Mouse (Mus musculus) limb, embryonic 14.5 days (tissue): ENCODE measurements around the gene Pdss2. TPM values are rescaled to one million over a fixed set of nuclear protein-coding genes. Genes with fewer than 3 reads are reported as not detected.

ENCODE experiments used
- ATAC-seq: fragments of 200-750 bp; cut with Nextera tagmentation; 2 replicates; pipeline ENCODE4 v1.8.0; 2017; ENCODE audit warnings: low read depth, moderate number of reproducible peaks, moderate TSS enrichment; ENCODE audit not compliant: low FRiP score
- DNase-seq: peaks from one replicate; pipeline ENCODE4 v3.0.0-alpha.2; 2015; ENCODE audit warnings: low spot score
- H3K27ac ChIP-seq: fragments of 300-500 bp; sonication (generic); replicated peaks from 2 replicates; pipeline ENCODE4 v1.5.1; 2014; ENCODE audit warnings: low read depth, mild to moderate bottlenecking, low read length, moderate library complexity, mixed read lengths
- H3K27me3 ChIP-seq: fragments of 300-500 bp; sonication (generic); 2 replicates; pipeline ENCODE4 v1.6.1; 2014; ENCODE audit warnings: low read length, mixed read lengths; ENCODE audit not compliant: control insufficient read depth, insufficient read depth
- H3K36me3 ChIP-seq: fragments of 300-500 bp; sonication (generic); 2 replicates; pipeline ENCODE4 v1.6.1; 2014; ENCODE audit warnings: mild to moderate bottlenecking, low read length, moderate library complexity, mixed read lengths; ENCODE audit not compliant: control insufficient read depth, insufficient read depth
- H3K4me1 ChIP-seq: fragments of 300-500 bp; sonication (generic); 2 replicates; pipeline ENCODE4 v1.6.1; 2014; ENCODE audit warnings: antibody characterized with exemption, low read length, mixed read lengths; ENCODE audit not compliant: control insufficient read depth, insufficient read depth
- H3K4me2 ChIP-seq: fragments of 300-500 bp; sonication (generic); replicated peaks from 2 replicates; pipeline ENCODE4 v1.6.1; 2014; ENCODE audit warnings: low read depth, mild to moderate bottlenecking, low read length, moderate library complexity; ENCODE audit not compliant: severe bottlenecking
- H3K4me3 ChIP-seq: fragments of 300-500 bp; sonication (generic); replicated peaks from 2 replicates; pipeline ENCODE4 v1.5.1; 2014; ENCODE audit warnings: low read length
- H3K9ac ChIP-seq: fragments of 300-500 bp; sonication (generic); 2 replicates; pipeline ENCODE4 v1.6.1; 2014; ENCODE audit warnings: mild to moderate bottlenecking, low read depth, low read length, moderate library complexity; ENCODE audit not compliant: severe bottlenecking
- H3K9me3 ChIP-seq: fragments of 300-500 bp; sonication (generic); 2 replicates; pipeline ENCODE4 v1.6.1; 2016; ENCODE audit warnings: low read length; ENCODE audit not compliant: control insufficient read depth
- POLR2A ChIP-seq: fragments of 200-500 bp; IDR thresholded peaks from 2 replicates; pipeline ENCODE4 v1.8.0; 2012; ENCODE audit warnings: inconsistent platforms, mild to moderate bottlenecking, moderate library complexity, borderline replicate concordance; ENCODE audit not compliant: insufficient read depth, insufficient read length; ENCODE audit errors: extremely low read depth
- WGBS: fragments of 180-500 bp; shearing (Covaris S2); extraction: QIAGEN DNeasy Blood & Tissue Kit; methylation state at CpG from one replicate; pipeline ENCODE4 v1.1.7; 2014; 5-methylcytosine and 5-hydroxymethylcytosine counted together
- polyA plus RNA-seq, 2 experiments: library from polyadenylated mRNA; depleted of rRNA in 1 of 2; stranded (reverse) in 1 of 2; unstranded in 1 of 2; fragments of >200 nt; fragmentation: Nextera tagmentation in 1 of 2; extraction: Ambion mirVana in 1 of 2; gene quantifications; 2 replicates each; pipeline versions ENCODE4 v1.2.1 to v1.2.3; 2012 to 2014

Gene Pdss2
- polyA plus RNA-seq, 2 experiments = 8.8 to 10.1 TPM

DNA sequence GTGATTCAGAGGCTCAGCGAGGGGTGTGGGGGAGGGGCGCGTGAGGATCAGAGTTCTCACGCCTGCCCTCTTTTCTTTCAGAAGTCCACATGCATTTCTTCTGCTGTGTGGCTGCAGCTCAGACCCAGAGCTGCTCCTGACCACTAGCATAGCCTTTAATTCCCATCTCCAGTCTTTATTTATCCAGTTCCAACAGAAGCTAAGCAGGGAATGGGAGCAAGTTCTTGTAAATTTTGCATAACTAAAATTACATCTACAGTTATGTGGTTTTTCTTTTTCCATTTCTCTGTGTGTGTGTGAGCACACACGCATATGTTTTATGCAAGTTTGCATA lies 231.3 kb downstream of the Pdss2 start:
- Histone ChIP-seq H3K9me3 (no peaks in the 10 kb centered on the region), H3K9ac (no peak overlapping the region; the same call in 1 of the 2 replicates), H3K27ac (no peak overlapping the region), H3K27me3 (no peaks in the 10 kb centered on the region), H3K4me1 (no peaks in the 10 kb centered on the region), H3K36me3 (no peaks in the 10 kb centered on the region), H3K4me2 (peak overlapping the region; percentile 46), H3K4me3 (peak overlapping the region; percentile 28)
- no peak for DNase-seq
- no peak for TF ChIP-seq POLR2A
- ATAC-seq = no peak
- 16% methylated on average over 5 of the region's 5 CpGs for WGBS

DNA sequence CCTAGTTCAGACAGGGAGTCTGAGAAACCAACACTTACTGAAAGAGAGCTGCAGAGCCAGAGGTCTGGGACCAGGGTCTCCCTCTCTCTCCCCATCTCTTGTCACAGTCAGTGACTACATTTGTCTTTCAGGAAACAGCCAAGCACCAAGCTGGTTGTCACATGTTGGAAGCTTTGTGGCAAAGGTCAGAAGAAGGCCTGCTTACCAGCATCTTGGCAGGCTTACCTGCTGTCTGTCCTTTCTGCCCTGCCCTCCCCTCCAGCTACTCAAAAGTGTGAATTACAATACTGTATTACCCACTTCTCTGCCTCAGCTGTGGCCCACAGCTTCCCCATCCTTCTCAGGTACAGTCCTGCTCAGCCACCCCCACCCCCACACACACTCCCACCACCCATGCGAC lies 232.9 kb downstream of the Pdss2 start:
- no peaks in the 10 kb centered on the region for H3K36me3 ChIP-seq
- DNase-seq (no peak), ATAC-seq (no peak)
- H3K27me3 ChIP-seq = no peaks in the 10 kb centered on the region
- TF ChIP-seq POLR2A = no peak
- H3K4me3 ChIP-seq = no peak overlapping the region
- H3K9ac ChIP-seq = no peak overlapping the region
- H3K27ac ChIP-seq = no peak overlapping the region
- WGBS = 77% methylated on average over 1 of the region's 1 CpGs
- no peaks in the 10 kb centered on the region for H3K4me1 ChIP-seq
- no peaks in the 10 kb centered on the region for H3K9me3 ChIP-seq
- H3K4me2 ChIP-seq = no peak overlapping the region

DNA sequence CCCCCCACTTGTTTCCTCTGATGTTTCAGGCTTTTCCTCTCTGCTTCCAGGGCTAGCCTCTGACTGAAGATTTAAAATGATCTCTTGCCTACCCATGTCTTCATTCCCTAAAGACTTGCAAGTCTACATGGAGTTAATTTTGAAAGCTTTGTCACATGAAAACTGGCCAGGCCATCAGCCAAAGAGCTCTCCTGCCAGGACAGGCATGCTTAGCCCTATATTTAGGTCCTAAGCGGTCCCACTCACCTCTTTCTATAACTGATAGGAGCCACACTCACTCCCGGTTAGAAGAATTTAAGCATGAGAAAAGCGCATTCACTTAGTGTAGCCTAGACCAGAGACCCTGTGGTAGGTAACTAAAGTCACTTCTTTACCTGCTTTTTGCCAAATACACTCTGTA lies 233.4 kb downstream of the Pdss2 start:
- Histone ChIP-seq H3K4me1 (no peaks in the 10 kb centered on the region), H3K27me3 (no peaks in the 10 kb centered on the region), H3K27ac (no peak overlapping the region), H3K36me3 (no peaks in the 10 kb centered on the region), H3K4me2 (no peak overlapping the region), H3K9ac (no peak overlapping the region), H3K4me3 (no peak overlapping the region), H3K9me3 (no peaks in the 10 kb centered on the region)
- WGBS = 92% methylated on average over 3 of the region's 3 CpGs
- no peak for ATAC-seq
- no peak for TF ChIP-seq POLR2A
- DNase-seq = no peak

DNA sequence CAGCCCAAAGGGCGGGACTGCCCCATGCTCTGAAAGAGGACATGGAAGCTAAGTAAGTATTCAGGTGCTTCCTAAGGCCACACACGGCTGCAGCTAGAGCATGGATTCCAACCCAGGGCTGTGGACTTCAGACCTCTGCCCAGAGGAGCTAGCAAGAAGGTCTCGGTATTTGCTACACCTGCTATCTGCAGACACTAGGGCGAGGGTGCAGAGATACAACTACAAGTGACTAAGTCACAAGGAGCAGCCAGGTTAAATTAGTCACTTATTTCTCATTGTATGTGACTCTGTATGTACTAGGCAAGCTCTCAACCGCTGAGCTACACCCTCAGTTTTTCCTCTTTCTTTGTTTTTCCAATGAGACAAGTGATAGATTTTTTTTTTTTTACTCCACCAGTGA lies 241.5 kb downstream of the Pdss2 start:
- DNase-seq (no peak), ATAC-seq (no peak)
- WGBS = 86% methylated on average over 5 of the region's 5 CpGs
- H3K36me3 ChIP-seq = no peaks in the 10 kb centered on the region
- no peak overlapping the region for H3K4me3 ChIP-seq
- no peaks in the 10 kb centered on the region for H3K27me3 ChIP-seq
- no peak for TF ChIP-seq POLR2A
- no peak overlapping the region for H3K4me2 ChIP-seq
- no peaks in the 10 kb centered on the region for H3K9me3 ChIP-seq
- no peak overlapping the region for H3K27ac ChIP-seq
- H3K4me1 ChIP-seq = no peaks in the 10 kb centered on the region
- no peak overlapping the region for H3K9ac ChIP-seq

DNA sequence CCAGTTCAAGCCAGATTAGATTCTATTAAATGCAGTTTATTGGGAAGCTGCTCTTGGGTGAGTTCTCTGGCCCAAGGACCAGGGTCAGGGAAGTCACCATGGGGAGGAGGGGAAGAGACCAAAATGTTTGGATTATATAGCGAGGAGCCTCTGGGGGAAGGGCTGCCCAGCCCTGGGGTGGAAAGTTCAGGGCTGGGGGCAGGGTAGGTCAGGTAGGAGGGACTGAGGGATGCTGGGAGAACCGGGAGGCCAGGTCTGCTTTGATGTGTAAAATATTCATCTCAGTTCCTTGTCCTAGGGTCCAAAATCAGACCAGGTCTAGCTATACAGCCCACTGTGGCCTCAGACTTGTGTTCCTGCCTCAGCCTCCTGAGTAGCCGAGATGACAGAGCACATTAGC lies 241.9 kb downstream of the Pdss2 start:
- no peak for TF ChIP-seq POLR2A
- WGBS = 58% methylated on average over 3 of the region's 3 CpGs
- H3K27me3 ChIP-seq = no peaks in the 10 kb centered on the region
- no peak overlapping the region for H3K4me2 ChIP-seq
- DNase-seq (no peak), ATAC-seq (no peak)
- H3K9me3 ChIP-seq = no peaks in the 10 kb centered on the region
- H3K9ac ChIP-seq = no peak overlapping the region
- H3K4me3 ChIP-seq = no peak overlapping the region
- H3K27ac ChIP-seq = no peak overlapping the region
- no peaks in the 10 kb centered on the region for H3K4me1 ChIP-seq
- H3K36me3 ChIP-seq = no peaks in the 10 kb centered on the region

- 85% methylated on average over 2 of the region's 2 CpGs for WGBS
- no peak for TF ChIP-seq POLR2A
- no peak overlapping the region for H3K4me2 ChIP-seq
- H3K27ac ChIP-seq = no peak overlapping the region
- H3K9me3 ChIP-seq = no peaks in the 10 kb centered on the region
- no peaks in the 10 kb centered on the region for H3K27me3 ChIP-seq
- no peaks in the 10 kb centered on the region for H3K4me1 ChIP-seq
- no peak overlapping the region for H3K9ac ChIP-seq
- ATAC-seq = no peak
- no peaks in the 10 kb centered on the region for H3K36me3 ChIP-seq
- H3K4me3 ChIP-seq = no peak overlapping the region
- DNase-seq = no peak
These were observed 244.9 kb downstream of the Pdss2 start for GRCm38 (mm10) chr10:43466223-43466622.
